Mouse (Mus musculus) G1E (cell line): ENCODE data around the gene Cfap20.

Experiments used
- CTCF ChIP-seq: IDR thresholded peaks from 2 replicates; pipeline ENCODE4 v1.5.1; 2012; ENCODE audit warnings: low read depth, low read length, inconsistent platforms, mixed read lengths
- GATA1 ChIP-seq: IDR thresholded peaks from 2 replicates; pipeline ENCODE4 v1.6.1; 2012; ENCODE audit warnings: borderline replicate concordance, low read length, inconsistent platforms, mixed read lengths
- POLR2AphosphoS5 ChIP-seq: IDR thresholded peaks from 2 replicates; pipeline ENCODE4 v1.6.1; 2012; ENCODE audit warnings: low read depth, low read length, inconsistent platforms; ENCODE audit not compliant: insufficient replicate concordance
- TAL1 ChIP-seq: conservative IDR thresholded peaks from 2 replicates; pipeline ENCODE4 v1.6.1; 2012; ENCODE audit warnings: low read depth, low read length, inconsistent platforms, mixed read lengths

- TF ChIP-seq CTCF (no peak), TAL1 (no peak), GATA1 (no peak), POLR2AphosphoS5 (no peak)
Measured at GRCm38 (mm10) chr8:95432471-95432870, 2.2 kb downstream of the Cfap20 start.
